Mouse (Mus musculus) gastrocnemius, adult 8-10 months (tissue): ENCODE data around the gene Enpp1. TPM values are rescaled to one million over a fixed set of nuclear protein-coding genes. Genes with fewer than 3 reads are reported as not detected.

Experiments
- DNase-seq, 2 experiments: peaks; one replicate each; pipeline ENCODE4 v3.0.0; 2022; ENCODE audit warnings: low spot score in 2 of 2
- total RNA-seq, 4 experiments: library from RNA; stranded (reverse); gene quantifications; 2 replicates each; pipeline ENCODE4 v1.2.4; 2022

The Enpp1 gene
- total RNA-seq: 1 to 10 TPM; 1.9 to 3.1 (median 3.0) TPM

DNA sequence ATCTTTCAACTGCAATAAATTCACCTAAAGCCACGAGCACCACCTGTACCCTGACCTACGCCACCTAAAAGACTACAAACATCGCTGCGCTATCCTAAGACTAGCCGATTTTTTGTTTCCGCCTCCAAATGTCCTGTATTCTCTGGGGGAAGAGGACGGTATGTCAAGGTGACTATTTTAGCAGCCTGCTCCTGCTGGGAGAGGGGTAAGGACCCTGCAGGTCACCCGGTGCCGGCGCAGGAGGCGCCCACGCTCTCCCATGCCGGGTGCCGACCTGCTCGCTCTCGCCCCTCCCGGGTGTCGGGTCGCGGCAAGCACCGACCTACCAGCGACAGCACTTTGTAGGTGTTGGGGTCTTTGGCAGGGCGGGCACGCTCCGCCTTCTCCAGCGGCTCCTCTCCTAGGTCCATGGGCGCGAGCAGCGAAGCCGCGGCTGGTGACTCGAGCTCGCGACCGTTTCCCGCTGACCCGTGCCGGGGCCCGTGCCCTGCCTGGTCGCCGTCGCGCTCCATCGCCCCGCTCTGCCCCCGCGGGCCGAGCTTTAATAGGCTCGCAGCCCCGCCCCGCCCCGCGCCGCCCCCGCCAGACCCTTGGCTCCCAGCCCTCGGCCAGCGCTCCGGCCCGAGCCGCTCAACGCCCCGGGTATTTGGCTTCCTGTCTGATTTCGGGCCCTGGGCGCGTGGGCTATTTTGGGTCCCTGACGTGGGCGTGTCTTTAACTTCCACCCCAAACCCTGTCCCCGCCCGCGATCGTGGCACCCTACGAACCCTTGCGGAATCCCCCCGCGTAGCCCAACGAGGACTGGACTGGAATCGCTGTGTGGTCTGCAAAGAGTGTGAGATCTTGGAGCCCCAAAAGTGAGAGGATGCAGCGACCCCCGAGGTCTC, at the start of gene Enpp1:
Gene Enpp1, minus strand, starts transcription at position 680 of the 887 bp plus-strand sequence.
- DNase-seq: peak; percentile 28 to 57

DNA sequence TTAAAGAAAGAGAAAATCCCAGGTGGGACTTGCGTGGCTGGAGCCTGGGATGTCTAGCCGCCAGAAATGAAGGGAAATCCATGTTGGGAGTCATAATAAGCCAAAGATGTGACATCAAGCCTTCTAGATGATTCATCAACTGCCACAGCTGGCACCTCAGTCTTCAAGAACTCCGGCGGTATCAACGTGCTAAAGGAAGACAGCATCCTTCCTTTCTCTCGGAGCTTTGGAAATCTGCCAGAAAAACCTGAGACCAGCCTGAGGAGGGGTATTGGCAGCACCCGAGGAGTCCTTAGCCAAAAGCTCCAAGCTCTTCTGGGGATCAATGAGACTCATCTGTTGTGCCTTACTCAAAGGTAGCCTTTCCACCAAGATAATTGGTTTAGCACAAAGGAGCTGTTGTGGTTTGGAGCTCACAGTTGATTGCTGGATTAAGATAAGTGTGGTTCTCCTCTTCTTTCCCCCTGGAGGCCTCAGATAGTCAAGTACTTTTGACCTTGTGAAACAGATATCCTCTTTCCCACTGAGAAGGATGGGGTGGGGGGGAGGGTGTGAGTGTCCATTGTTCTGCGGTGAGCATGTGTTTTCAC, 46.5 kb upstream of the Enpp1 start:
- DNase-seq: no peak

DNA sequence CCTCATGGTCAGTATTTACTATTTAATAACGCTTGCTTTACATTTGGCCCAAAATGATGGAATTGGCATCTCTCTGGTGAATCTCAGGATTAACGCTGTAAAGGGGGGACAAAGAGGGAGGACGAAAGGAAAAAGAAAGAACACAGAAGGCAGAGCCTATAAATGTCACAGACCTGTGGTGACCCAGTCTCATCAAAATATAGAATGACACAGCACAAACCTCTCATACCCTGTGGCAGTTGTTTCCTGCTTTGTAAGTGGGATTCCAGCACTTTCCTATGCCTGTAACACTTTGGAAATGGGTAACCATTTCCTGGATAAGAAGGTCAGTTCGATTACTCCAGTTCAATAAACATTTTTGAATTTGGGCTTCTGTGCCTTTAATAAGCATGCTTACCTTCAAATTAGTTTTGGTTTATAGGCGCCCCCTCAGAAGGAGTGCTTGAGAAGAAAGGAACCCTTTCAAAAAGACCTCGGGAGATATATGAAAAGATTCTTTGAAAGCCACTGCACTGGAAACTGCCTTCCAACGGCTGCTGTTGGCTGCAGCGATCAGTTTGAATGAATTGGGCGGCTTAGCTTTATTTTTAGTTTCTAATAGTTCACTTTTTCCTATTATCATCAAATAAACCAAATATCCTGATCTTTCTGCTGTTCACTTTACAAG, 43.0 kb upstream of the Enpp1 start:
- no peak for DNase-seq

DNA sequence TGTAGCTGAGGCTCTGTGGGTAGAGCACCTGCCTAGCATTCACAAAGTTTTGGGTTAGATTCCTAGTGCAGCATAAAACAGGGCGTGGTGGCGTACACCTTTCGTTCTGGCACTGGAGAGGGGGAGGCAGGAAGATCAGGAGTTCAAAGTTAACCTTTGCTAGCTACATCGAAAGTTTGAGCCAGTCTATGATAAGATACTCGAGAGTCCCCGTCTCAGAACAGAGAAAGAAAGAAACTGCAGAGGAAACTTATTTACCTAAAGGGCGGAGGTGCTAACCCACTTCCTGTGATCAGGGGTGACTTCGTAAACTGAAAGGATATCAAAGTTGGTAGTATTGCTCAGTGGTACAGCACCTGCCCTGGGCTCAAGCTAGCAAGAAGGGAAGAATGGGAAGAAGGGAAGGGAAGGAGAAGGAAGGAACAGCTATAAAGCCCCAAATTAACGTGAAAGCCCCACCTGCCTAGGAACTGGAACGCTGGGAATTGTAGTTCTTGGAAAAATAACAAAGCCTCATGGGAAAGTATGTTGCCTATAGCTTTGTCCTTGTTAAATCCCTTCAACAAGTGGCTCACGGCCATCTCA, 42.4 kb upstream of the Enpp1 start:
- no peak for DNase-seq

DNA sequence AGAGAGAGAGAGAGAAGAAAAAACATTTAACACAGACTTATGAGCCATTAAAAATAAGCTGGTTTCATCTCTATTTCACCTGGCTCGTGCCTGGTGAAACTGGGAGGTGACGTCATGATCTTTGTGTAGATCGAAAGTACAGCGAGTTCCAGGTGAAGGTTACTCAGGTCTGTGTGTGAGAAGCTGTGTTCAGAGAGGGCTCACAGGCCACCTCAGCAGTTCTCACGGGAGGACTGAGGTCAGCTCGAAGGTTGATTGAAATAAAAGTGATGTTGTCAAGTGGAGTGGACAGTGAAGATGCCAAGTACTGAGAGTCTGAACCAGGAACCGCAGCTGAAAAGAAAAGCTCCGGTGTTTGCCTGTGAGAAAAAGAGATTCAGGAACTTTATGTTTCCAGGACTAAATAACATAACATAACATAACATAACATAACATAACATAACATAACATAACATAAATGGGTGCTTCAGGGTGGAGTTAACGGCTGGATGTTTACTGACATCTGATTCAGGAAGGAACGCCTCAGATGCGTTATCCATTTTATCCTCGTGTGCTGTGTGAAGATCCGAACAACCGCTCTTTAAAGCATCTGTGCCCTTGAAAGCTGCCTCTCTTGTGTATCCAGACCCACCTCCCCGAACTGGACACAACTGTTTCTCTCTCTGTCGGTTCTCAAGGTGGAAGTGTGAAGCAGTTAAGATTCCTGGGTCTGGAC, 41.7 kb upstream of the Enpp1 start:
- no peak for DNase-seq

DNA sequence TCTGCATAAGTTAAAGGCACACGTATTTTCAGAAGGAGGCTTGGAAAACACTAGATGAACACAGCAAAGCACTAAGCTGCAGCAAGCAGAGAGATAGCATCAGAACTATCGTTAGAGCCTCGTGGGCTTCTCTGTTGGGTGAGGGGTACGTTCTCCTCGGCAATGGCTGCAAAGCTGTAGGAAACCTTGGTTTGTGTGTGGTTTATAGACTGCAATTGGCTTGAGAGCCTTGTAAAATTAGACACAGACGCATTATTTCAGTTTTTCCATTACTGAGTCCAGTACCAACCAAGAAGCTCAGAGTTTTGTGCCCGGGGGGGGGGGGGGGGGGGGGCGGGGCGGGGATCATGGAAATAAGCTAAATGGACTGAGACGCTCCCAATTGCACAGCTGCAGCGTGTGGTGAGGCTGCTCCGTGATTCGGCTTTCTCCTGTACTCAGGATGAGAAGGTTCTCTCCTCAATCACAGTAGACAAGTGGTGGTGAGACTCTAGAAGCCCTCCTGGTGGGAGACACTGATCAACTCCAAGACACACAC, 31.1 kb upstream of the Enpp1 start:
- DNase-seq: no peak

DNA sequence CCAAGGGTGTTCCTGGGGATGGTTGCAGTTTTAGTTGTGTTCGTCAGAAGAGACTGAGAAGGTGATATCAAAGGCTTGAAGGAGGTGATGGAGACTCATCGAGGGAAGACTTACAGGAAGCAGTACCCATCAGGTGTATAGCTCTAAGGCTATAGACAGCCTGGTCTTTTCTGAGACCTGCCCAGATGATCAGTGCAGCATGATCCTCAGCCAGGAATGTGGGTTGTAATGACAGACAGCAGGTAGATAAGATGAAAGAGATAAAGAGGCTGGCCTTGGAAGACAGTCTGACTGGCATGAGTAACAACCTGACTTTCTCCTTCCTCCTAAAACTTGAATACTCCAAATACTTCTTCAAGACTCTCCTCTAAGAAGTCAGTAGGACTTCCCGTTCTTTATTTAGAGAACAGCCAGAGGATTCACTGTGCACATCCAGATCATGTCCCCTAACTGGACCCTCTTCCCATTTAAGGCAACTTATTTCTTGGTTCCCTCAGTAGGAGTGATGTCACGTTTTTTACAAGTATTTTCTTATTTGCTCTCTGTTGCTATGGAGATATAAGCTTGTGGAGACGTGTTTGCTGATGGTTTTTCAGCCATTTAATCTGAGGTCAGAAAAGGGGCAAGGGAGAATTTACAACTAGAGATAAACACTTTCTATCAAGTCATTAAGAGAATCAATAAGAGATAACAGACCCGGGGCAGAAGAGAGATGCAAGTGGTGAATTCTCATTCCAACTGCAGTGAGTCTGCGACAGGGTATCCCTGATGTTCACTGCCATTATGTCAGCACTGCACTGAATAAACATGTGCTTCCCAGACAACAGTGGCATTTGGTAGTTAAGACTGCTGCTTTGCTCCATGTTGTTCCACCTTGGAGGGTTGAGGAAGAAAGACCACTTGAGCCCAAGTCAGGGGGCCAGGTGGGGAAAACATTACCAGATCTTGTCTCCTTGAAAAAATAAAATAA, 29.6 kb upstream of the Enpp1 start:
- no peak for DNase-seq

DNA sequence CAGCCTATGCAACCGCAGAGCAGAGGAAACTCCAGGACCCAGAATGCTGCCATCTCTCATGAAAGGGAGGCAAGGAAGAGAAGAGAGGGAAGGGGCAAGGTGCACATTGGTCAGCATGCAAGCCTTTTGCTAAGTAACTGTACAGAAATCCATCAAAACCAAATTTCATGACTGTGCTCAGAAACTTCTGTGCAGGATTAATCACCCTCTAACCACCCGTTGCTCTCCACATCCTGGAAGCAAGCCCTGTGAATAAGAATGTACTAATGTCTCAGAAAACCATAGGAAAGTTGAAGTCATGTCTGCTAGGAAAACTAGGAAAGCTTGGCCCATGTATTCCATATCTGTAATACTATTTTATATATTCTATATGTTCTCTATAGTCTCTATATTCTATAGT, 27.2 kb upstream of the Enpp1 start:
- no peak for DNase-seq

DNA sequence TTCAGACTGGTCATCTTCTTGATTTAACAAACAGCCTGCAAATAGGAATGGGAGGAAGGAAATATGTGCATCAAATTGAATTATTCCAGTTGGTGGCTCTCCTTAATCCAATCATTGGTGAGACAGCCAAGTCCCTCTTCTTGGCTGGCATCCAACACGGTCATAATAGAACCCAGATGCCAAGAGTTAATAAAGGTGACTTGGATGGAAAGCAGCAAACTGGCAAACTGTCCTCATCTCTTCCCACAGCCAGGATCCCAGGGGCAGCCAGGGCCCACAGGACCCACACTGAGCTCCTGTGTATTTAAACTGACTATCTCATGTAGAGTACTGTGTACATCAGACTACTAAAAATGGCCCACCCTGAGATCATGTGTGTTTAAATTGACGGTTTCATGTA, 26.5 kb upstream of the Enpp1 start:
- DNase-seq: no peak

DNA sequence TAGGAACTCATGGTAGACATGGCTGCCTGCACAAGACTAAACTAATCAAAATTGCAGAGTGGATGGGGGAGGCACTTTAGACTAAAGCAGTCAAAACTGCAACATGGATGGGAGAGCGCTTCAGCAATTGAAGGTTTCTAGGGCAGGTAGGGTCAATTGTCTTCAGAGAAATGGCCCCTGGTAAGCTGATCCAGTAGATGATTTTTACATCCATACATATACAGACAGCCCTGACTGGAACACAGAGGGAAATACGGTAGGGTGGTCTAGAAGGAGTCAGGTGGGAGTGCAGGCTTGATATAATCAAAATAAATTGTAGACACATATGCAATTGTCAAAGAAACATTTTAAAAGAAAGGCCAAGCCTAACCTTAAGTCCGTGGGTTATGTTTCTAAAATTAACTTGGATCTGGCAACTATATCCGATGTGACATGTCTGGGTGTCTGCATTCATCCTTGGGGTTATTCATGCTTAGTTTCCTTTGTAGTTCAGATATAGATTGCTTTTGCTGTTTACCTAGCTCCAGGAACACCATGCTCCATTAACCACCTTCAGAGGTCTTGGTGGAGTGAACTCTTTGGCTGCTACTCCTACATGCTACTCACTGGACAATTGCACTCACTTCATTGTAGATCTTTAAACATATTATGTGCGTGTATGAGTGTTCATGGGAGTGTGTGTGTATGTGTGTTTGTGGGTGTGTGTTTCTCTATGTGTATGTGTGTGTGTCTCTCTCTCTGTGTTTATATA, 23.2 kb upstream of the Enpp1 start:
- DNase-seq: no peak

DNA sequence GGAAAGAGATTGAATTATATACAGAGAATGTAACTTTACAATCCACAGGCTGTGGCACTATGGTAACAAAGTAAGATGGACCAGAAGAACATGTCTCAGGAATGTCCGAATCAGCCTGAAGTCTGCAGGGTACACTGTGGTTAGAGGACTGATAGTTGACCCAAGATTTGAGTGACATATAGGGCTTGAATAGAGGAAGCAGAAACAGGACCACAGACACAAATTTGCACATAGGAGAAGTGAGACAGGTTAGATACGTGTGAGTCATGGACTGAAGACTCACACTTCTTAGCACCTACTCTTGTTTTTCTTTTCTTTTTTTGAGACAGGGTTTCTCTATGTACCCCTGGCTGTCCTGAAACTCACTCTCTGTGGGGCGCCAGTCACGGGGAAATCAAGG, 15.5 kb upstream of the Enpp1 start:
- DNase-seq: no peak

DNA sequence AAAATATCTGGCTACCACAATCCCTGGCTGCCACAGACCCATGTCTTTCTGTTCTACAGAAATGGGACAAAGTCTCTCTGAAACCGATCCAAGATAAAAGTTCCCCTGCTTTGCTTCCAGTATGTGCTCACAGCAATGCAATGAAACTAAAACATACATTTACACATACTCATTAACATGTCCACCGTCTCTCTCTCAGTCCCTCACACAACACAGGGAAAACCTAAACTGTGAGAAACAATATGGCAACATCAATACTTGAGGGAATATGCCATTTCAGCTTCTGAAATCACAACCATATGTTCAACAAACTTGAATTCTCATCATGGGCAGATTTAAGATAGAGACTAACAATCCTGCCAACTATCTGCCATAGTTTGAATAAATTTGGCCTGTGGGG, 13.2 kb upstream of the Enpp1 start:
- DNase-seq: no peak

DNA sequence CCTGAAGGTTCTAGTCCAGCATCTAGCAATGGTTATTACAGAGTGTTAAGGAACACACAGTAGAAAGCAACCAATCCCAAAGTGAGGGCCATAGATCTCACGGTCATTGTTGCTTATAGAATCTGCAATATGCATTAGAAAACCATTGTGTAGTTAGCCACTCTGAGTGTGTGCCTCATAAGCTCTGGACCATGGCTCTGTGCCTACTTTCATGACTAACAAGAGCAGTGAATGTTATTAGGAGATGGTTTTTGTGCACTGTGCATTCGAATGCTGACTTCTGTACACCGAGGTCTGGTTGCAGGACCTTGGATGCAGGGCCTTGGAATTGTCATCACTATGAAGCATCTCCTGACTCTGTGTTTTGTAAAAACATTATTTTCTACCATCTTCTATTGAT, 9.9 kb upstream of the Enpp1 start:
- DNase-seq: no peak

DNA sequence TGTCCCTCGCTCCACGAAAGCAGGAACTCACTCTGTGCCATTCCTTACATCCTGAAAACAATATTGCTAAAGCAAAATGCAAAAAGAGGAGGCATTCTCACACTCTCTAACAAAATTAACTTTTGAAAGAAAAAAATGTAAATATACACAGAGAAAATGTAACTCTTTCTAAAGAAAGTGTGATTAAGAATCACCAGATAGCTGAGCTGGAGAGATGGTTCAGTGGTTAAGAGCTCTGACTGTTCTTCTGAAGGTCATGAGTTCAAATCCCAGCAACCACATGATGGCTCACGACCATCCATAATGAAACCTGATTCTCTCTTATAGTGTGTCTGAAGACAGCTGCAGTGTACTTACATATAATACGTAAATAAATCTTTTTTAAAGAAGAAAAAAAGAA, 7.4 kb upstream of the Enpp1 start:
- no peak for DNase-seq

DNA sequence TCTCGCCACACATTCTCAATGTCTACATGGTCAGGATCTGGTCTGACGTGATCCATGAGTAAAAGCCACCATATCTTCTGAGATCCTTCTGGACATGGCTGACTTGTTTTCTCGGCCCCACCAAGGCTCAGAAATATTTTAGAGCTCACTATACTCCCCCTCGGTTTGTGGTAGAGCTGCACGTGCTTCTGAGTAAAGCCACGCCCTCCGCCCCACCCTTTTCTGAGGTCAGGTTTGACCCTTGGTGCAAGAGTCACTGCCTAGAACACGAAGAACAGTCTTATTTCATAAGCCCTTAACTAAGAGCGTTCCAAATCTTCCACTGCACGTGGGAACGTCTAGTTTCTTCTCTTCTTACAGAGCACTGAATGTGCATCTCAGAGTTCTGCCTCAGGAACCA, 6.8 kb upstream of the Enpp1 start:
- no peak for DNase-seq

DNA sequence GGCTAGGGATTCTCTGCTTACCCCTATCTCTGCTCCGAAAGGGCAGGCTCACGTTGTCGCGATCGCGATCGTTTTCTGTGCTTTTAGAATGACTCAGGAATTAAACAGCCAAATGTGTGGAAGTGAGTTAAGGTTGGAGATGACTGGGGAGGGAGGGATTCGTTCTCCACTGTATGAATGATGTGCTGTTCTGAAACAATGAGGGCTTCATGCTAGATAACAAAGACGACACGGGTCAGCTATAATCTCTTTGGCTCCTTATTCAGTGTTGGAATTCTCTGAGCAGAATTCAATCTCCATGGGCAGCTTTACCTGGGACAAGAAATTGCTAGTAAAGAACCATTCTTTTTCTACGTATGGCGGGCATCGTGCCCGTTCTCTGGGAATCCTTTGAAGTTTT, 6.1 kb upstream of the Enpp1 start:
- DNase-seq: no peak

DNA sequence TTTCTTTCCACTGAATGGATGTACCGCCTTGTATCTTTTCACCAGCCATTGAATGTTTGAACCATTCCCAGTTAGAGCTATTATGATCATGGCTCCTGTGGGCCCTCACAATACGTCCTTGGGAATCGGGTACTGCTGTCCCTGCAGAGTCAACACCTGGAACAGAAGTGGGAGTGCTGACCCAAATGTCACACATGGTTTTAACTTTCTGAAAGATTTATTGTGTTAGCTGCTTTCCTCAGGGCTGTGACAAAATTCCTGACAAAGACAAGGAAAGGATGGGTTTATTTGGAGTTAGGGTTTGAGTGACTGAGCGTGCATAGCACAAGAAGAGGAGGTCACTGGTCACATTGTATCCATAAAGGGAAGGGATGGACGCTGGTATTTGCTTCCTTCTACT, 4.3 kb upstream of the Enpp1 start:
- no peak for DNase-seq

DNA sequence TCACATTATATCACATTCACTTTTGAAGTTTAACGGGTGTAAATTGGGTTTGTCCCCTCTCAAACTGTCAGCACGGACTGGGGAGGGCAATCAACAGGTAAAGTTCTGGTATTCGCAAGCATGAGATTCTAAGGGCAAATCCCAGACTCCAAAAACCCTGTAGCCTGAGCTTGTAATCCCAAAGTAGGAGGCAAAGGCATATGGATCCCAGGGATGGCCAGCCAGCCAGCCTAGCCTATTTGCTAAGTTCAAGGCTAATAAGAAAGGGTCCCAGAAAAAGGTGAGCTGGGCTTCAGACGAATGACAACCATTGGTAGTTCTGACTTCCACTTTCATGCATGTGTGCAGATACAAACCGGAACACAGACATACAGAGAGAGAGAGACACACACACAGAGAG, 942 bp upstream of the Enpp1 start:
- no peak for DNase-seq

DNA sequence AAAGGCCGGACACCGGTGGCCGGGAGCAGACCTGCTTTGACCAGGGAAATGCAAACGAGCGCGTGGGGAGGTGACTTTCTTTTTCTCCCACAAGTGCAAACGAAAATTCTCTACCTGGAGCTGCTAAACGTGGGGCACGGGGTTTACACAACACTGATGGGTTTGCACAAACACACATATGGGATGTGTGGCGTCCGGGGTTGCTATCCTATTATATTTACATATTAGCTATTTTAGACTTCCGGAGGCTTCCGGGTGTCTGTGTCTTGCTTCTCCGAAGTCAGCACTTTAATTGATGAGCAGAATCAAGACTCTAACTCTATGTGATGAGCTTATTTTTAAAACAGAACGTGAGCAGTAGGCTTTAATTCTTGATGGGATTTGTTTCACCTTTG, 405 bp upstream of the Enpp1 start:
- no peak for DNase-seq
